Mouse (Mus musculus) heart, postnatal 0 days (tissue): ENCODE results near the gene Trim69.

Experiments
- CTCF ChIP-seq: IDR thresholded peaks from 2 replicates; pipeline ENCODE4 v1.5.1; 2016; ENCODE audit warnings: antibody characterized with exemption, control low read depth, low read depth
- EP300 ChIP-seq: IDR thresholded peaks from 2 replicates; pipeline ENCODE4 v1.6.1; 2016; ENCODE audit warnings: antibody characterized with exemption, low read depth

DNA sequence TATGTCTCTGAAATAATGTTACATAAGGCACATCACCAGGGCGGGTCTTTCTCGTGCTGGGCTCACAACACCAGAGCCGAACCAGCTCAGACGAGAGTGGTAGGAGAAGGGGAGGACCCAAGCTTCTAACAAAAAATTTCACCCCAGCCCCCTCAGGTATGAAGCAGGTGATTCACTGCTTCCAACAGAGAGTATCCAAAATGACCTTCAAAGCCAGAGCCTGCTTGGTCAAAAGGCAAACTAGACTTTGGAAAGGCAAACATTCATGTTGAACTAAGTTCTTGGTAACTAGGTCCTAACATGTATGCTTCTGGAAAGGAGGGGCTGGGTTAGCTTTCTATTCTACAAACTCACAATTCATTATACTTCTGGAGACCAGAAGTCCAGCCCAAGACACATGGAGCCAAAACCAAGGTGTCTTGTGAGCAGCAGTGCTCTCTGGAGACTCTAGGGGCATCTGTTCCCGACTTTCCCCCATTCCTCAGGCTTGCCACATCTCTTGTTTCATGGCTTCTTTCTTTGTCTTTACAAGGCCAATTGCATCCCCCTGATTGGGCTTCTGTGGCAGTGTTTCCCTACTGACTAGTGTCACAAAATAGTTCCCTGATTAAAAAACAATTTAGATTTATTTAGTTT, 19.1 kb upstream of the Trim69 start:
- no peak for TF ChIP-seq CTCF
- TF ChIP-seq EP300: no peak
